Mouse (Mus musculus): ENCODE data around the gene Cog3. TPM values are rescaled to one million over a fixed set of nuclear protein-coding genes. Genes with fewer than 3 reads are reported as not detected.

The Cog3 gene
- polyA plus RNA-seq, 1 experiment from 2014 or later: 14.7 TPM

DNA sequence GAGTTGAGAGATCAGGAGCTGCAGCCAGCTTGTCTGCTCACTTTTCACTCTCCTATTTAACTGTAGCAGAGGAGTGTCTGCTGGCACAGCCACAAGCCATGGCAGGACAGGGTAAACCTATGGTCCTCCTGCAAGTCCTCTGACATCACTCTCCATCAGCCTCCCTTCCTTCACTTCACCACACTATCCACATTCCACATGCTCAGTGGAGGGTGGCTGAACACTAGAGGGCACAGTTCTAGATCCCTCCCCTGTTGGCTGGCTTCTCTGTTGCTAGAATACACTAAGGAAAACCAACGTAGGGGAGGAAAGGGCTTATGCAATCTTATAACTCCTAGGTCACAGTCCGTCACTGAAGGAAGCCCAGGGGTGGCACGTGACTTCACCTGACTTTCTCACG, 27.3 kb downstream of the Cog3 start:
- ATAC-seq (replicated peaks; ENCODE audit: insufficient number of reproducible peaks, low FRiP score, low TSS enrichment): 0 out of 2 replicates have a peak, but pooled peaks have one; percentile 57
- Histone ChIP-seq H3K4me1 (ENCODE audit: control insufficient read depth, insufficient read depth, low read length) (no peaks in the 10 kb centered on the region), H3K9ac (ENCODE audit: low read depth, low read length) (no peak overlapping the region), H3K9me3 (replicated peaks; ENCODE audit: control insufficient read depth, low read length) (no peaks in the 10 kb centered on the region), H3K27ac (ENCODE audit: low read depth, low read length) (no peak overlapping the region), H3K4me3 (ENCODE audit: low read depth, low read length) (no peak overlapping the region), H3K4me2 (no peak overlapping the region), H3K27me3 (ENCODE audit: control insufficient read depth, insufficient read depth, low read length) (no peaks in the 10 kb centered on the region), H3K36me3 (ENCODE audit: control insufficient read depth, insufficient read depth, low read length) (peaks cover 17% of the 10 kb centered on the region)
- 78% methylated on average over 4 of the region's 4 CpGs for WGBS (ENCODE audit: insufficient replicate concordance)

DNA sequence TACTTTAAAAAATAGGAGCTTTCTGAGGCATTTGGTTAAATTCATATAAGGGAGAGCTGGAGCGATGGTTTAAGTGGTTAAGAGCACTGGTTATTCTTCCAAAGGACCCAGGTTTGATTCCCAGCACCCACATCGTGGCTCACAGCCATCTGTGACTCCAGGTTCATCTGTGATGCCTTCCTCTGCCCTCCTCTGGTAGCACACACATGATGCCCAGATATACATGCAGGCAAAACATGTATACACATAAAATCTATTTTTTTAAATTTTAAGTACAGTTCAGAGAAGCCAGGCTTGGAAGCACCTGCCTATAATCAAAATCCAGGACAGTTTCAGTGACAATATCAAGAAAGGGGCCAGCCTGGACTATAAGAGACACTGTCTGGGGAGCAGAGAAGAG, 31.5 kb downstream of the Cog3 start:
- Histone ChIP-seq H3K4me3 (ENCODE audit: low read depth, low read length) (no peak overlapping the region), H3K9me3 (replicated peaks; ENCODE audit: control insufficient read depth, low read length) (no peaks in the 10 kb centered on the region), H3K36me3 (ENCODE audit: control insufficient read depth, insufficient read depth, low read length) (peaks cover 13% of the 10 kb centered on the region), H3K4me1 (ENCODE audit: control insufficient read depth, insufficient read depth, low read length) (no peaks in the 10 kb centered on the region), H3K9ac (ENCODE audit: low read depth, low read length) (no peak overlapping the region), H3K27ac (ENCODE audit: low read depth, low read length) (no peak overlapping the region), H3K4me2 (no peak overlapping the region), H3K27me3 (ENCODE audit: control insufficient read depth, insufficient read depth, low read length) (no peaks in the 10 kb centered on the region)
- ATAC-seq (replicated peaks; ENCODE audit: insufficient number of reproducible peaks, low FRiP score, low TSS enrichment): no peak
- 95% methylated on average over 2 of the region's 2 CpGs for WGBS (ENCODE audit: insufficient replicate concordance)

DNA sequence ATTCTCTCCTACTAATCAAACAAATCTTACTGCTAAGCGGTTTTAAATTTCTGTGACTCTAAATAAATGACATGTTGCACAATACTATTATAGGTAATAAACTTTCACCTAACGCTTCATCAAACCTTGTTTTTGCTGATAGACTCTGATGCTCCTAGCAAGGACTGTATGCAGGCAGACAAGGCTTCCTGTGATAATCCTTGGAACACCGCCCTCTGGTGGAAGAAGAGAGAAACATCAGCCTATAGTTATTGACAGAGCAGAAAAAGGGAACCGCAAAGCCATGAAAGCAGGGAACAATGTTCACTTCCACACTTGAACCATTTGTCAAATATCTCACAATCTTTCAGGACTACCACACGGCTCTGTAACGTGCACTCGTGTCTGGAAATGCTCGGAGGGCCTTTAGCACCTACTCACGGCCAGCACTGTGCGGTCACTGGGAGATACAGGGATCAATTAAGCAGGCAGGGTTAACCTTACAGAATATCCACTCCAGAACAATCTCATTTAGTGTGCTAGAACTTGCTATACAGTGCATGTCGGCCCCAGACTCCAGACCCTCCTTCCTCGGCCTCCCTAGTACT, 32.2 kb downstream of the Cog3 start:
- no peaks in the 10 kb centered on the region for H3K4me1 ChIP-seq (ENCODE audit: control insufficient read depth, insufficient read depth, low read length)
- peaks cover 12% of the 10 kb centered on the region for H3K36me3 ChIP-seq (ENCODE audit: control insufficient read depth, insufficient read depth, low read length)
- 55% methylated on average over 12 of the region's 12 CpGs for WGBS (ENCODE audit: insufficient replicate concordance)
- ATAC-seq (replicated peaks; ENCODE audit: insufficient number of reproducible peaks, low FRiP score, low TSS enrichment): no peak
- no peak overlapping the region for H3K27ac ChIP-seq (ENCODE audit: low read depth, low read length)
- H3K9me3 ChIP-seq (replicated peaks; ENCODE audit: control insufficient read depth, low read length): no peaks in the 10 kb centered on the region
- H3K4me2 ChIP-seq: no peak overlapping the region
- no peaks in the 10 kb centered on the region for H3K27me3 ChIP-seq (ENCODE audit: control insufficient read depth, insufficient read depth, low read length)
- no peak overlapping the region for H3K4me3 ChIP-seq (ENCODE audit: low read depth, low read length)
- H3K9ac ChIP-seq (ENCODE audit: low read depth, low read length): no peak overlapping the region

DNA sequence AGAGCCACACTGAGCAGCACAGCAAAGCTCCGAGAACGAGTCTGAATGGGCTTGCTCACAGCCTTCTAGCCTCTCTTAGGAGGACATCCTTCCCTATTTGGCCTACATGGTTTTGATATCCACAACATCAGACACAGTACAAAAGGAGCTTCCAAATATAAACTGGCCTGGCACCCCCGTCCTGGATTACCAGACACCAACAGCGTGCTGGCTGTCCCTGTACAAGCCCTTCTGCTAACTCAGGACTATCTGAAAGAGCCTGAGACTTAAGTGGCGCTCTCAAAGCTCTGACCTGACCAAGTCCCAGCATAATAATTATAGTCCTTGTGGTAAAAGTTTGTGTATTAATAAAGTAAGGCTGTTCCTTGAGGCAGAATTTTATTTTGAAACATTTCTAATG, 34.2 kb downstream of the Cog3 start:
- no peak for ATAC-seq (replicated peaks; ENCODE audit: insufficient number of reproducible peaks, low FRiP score, low TSS enrichment)
- no peaks in the 10 kb centered on the region for H3K9me3 ChIP-seq (replicated peaks; ENCODE audit: control insufficient read depth, low read length)
- H3K27me3 ChIP-seq (ENCODE audit: control insufficient read depth, insufficient read depth, low read length): no peaks in the 10 kb centered on the region
- H3K4me2 ChIP-seq: no peak overlapping the region
- 67% methylated on average over 5 of the region's 5 CpGs for WGBS (ENCODE audit: insufficient replicate concordance)
- peak overlapping the region; percentile 24; the same call in 1 of the 2 replicates for H3K27ac ChIP-seq (ENCODE audit: low read depth, low read length)
- H3K4me1 ChIP-seq (ENCODE audit: control insufficient read depth, insufficient read depth, low read length): no peaks in the 10 kb centered on the region
- H3K4me3 ChIP-seq (ENCODE audit: low read depth, low read length): no peak overlapping the region
- H3K9ac ChIP-seq (ENCODE audit: low read depth, low read length): no peak overlapping the region
- H3K36me3 ChIP-seq (ENCODE audit: control insufficient read depth, insufficient read depth, low read length): peaks cover 17% of the 10 kb centered on the region

DNA sequence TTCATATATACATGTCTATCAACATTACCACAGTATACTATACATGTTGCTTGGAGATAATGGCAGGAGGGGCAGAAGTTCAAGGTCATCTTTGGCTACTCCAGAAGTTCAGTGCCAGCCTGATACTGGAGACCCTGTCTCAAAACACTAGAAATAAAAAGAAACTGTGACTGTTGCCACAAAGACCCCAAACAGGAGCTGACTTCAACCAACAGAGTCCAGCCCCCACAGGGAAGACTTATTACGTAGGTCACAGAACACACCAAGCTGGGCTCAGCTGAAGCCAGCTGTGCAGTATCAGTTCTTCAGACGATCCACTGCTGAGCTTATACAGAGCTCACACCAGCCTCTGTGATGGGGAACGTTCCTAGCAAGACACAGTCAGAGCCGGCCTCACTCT, 37.9 kb downstream of the Cog3 start:
- 95% methylated on average over 4 of the region's 4 CpGs for WGBS (ENCODE audit: insufficient replicate concordance)
- no peak overlapping the region for H3K9ac ChIP-seq (ENCODE audit: low read depth, low read length)

DNA sequence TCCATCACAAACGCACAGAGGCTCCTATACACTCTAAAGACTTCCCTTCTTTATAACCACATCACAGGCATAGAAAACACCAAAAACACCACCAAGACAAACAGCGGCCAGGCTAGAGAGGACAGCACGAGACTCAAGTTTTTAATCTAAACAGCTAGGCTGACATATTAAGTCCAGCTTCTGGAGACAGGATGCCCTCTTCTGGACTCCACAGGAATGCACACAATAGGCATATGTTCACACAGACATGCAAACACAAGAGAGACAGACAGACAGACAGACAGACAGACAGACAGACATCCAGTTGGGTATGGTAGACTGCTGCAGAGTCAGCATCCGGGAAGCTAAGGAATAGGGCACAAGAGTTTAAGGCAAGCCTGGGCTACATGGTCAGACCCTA, 40.7 kb downstream of the Cog3 start:
- ATAC-seq (replicated peaks; ENCODE audit: insufficient number of reproducible peaks, low FRiP score, low TSS enrichment): no peak
- no peak overlapping the region for H3K27ac ChIP-seq (ENCODE audit: low read depth, low read length)
- H3K4me3 ChIP-seq (ENCODE audit: low read depth, low read length): no peak overlapping the region
- no peaks in the 10 kb centered on the region for H3K4me1 ChIP-seq (ENCODE audit: control insufficient read depth, insufficient read depth, low read length)
- no peak overlapping the region for H3K4me2 ChIP-seq
- H3K9ac ChIP-seq (ENCODE audit: low read depth, low read length): no peak overlapping the region
- WGBS (ENCODE audit: insufficient replicate concordance): 89% methylated on average over 4 of the region's 4 CpGs
- H3K9me3 ChIP-seq (replicated peaks; ENCODE audit: control insufficient read depth, low read length): no peaks in the 10 kb centered on the region
- no peaks in the 10 kb centered on the region for H3K27me3 ChIP-seq (ENCODE audit: control insufficient read depth, insufficient read depth, low read length)
- peaks cover 21% of the 10 kb centered on the region for H3K36me3 ChIP-seq (ENCODE audit: control insufficient read depth, insufficient read depth, low read length)

More for the DNA sequence above, 37.9 kb downstream of the Cog3 start:
- Histone ChIP-seq H3K4me2 (no peak overlapping the region), H3K36me3 (ENCODE audit: control insufficient read depth, insufficient read depth, low read length) (peaks cover 14% of the 10 kb centered on the region), H3K4me1 (ENCODE audit: control insufficient read depth, insufficient read depth, low read length) (no peaks in the 10 kb centered on the region), H3K9me3 (replicated peaks; ENCODE audit: control insufficient read depth, low read length) (no peaks in the 10 kb centered on the region), H3K4me3 (ENCODE audit: low read depth, low read length) (no peak overlapping the region), H3K27me3 (ENCODE audit: control insufficient read depth, insufficient read depth, low read length) (no peaks in the 10 kb centered on the region), H3K27ac (ENCODE audit: low read depth, low read length) (no peak overlapping the region)
- ATAC-seq (replicated peaks; ENCODE audit: insufficient number of reproducible peaks, low FRiP score, low TSS enrichment): no peak

DNA sequence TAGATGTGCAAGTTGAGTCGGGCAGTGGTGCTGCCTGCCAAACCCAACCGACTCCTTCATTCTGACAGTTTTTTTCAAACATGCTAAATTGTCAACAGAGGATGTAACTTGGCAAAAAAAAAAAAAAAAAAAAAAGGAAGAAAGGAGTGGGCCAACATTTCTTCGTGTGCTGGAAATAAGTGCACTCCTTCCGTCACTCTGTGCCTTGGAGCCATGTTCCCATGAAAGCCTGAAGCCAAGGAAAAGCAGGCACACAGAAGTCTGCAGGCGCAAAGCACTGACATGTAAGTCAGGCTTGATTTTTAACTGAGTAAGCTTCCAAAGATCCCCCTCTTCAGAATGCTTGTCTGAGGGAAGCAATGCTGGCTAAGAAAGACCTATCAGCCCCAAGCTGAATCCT, 41.6 kb downstream of the Cog3 start:
- H3K9ac ChIP-seq (ENCODE audit: low read depth, low read length): no peak overlapping the region
- H3K27me3 ChIP-seq (ENCODE audit: control insufficient read depth, insufficient read depth, low read length): no peaks in the 10 kb centered on the region
- H3K4me1 ChIP-seq (ENCODE audit: control insufficient read depth, insufficient read depth, low read length): no peaks in the 10 kb centered on the region
- no peak overlapping the region for H3K27ac ChIP-seq (ENCODE audit: low read depth, low read length)
- no peak overlapping the region for H3K4me2 ChIP-seq
- ATAC-seq (replicated peaks; ENCODE audit: insufficient number of reproducible peaks, low FRiP score, low TSS enrichment): no peak
- H3K36me3 ChIP-seq (ENCODE audit: control insufficient read depth, insufficient read depth, low read length): peaks cover 19% of the 10 kb centered on the region
- H3K4me3 ChIP-seq (ENCODE audit: low read depth, low read length): no peak overlapping the region
- H3K9me3 ChIP-seq (replicated peaks; ENCODE audit: control insufficient read depth, low read length): no peaks in the 10 kb centered on the region
- WGBS (ENCODE audit: insufficient replicate concordance): 89% methylated on average over 5 of the region's 5 CpGs

DNA sequence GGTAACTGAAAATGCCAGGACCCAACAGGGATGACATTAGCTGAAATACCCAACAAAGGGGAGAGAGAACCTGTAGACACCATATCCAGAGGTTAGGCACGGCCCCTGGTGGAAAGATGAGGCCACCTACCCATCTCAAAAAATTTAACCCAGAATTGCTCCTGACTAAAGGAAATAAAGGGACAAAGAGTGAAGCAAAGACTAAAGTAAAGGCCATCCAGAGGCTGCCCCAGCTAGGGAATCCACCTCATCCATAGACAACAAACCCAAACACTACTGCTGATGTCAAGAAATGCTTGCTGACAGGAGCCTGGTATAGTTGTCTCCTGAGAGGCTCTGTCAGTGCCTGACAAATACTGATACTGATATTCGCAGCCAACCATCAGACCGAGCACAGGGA, 42.6 kb downstream of the Cog3 start:
- Histone ChIP-seq H3K4me2 (no peak overlapping the region), H3K36me3 (ENCODE audit: control insufficient read depth, insufficient read depth, low read length) (peaks cover 19% of the 10 kb centered on the region), H3K27ac (ENCODE audit: low read depth, low read length) (no peak overlapping the region), H3K9ac (ENCODE audit: low read depth, low read length) (no peak overlapping the region), H3K9me3 (replicated peaks; ENCODE audit: control insufficient read depth, low read length) (no peaks in the 10 kb centered on the region), H3K4me1 (ENCODE audit: control insufficient read depth, insufficient read depth, low read length) (no peaks in the 10 kb centered on the region), H3K27me3 (ENCODE audit: control insufficient read depth, insufficient read depth, low read length) (no peaks in the 10 kb centered on the region), H3K4me3 (ENCODE audit: low read depth, low read length) (no peak overlapping the region)
- no peak for ATAC-seq (replicated peaks; ENCODE audit: insufficient number of reproducible peaks, low FRiP score, low TSS enrichment)
- 94% methylated on average over 3 of the region's 3 CpGs for WGBS (ENCODE audit: insufficient replicate concordance)

DNA sequence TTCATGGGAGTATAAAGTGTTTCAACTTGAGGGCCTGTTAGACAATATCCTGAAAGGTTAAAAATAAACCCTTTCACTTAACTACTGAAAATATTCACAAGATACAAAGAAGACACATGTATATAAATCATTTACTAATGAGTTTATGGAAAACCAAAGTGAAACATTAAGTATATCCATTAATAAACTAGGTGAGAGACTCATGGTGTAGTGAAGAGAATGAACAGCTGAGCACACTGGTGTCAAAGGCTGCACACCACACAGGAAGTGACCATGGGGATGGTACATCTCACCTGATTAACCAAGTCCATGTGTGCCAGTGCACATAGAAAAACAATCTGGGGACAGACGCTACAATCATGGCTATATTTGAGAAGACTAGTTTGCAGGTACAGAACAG, 45.3 kb downstream of the Cog3 start:
- no peaks in the 10 kb centered on the region for H3K9me3 ChIP-seq (replicated peaks; ENCODE audit: control insufficient read depth, low read length)
- H3K4me2 ChIP-seq: no peak overlapping the region
- H3K27ac ChIP-seq (ENCODE audit: low read depth, low read length): no peak overlapping the region
- no peak overlapping the region for H3K4me3 ChIP-seq (ENCODE audit: low read depth, low read length)
- no peaks in the 10 kb centered on the region for H3K27me3 ChIP-seq (ENCODE audit: control insufficient read depth, insufficient read depth, low read length)
- H3K36me3 ChIP-seq (ENCODE audit: control insufficient read depth, insufficient read depth, low read length): peaks cover 11% of the 10 kb centered on the region
- no peaks in the 10 kb centered on the region for H3K4me1 ChIP-seq (ENCODE audit: control insufficient read depth, insufficient read depth, low read length)
- no peak overlapping the region for H3K9ac ChIP-seq (ENCODE audit: low read depth, low read length)
- WGBS (ENCODE audit: insufficient replicate concordance): 91% methylated on average over 1 of the region's 1 CpGs
- ATAC-seq (replicated peaks; ENCODE audit: insufficient number of reproducible peaks, low FRiP score, low TSS enrichment): no peak

Data from heart, embryonic 11.5 days (tissue).